Mouse (Mus musculus): ENCODE measurements around the gene Dnah9. TPM values are rescaled to one million over a fixed set of nuclear protein-coding genes. Genes with fewer than 3 reads are reported as not detected.
A peak's percentile ranks its signal among the peaks of the same experiment; 100 is the strongest.

Dnah9 gene
- polyA plus RNA-seq, 1 experiment from 2014 or later: 0.19 TPM

DNA sequence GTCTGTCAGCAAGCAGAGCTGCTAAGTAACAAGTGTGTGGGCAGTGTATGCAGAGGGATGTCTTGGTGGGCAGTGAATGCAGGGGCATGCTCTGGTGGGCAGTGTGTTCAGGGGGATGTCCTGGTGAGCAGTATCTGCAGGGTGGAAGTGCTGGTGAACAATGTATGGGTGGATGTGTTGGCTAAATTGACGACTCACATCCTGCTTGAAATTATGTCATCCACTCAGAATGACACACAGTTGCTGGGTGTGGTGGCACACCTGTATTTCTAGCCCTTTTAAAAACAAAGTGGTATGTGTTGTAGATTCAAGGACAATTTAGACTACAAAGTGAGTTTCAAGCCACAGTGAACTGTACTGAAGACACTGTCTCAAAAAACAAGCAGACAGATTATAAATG, 350.2 kb downstream of the Dnah9 start:
- Histone ChIP-seq H3K9ac (ENCODE audit: low read depth, low read length) (no peak overlapping the region), H3K4me3 (ENCODE audit: low read length) (no peak overlapping the region), H3K4me1 (ENCODE audit: control insufficient read depth, insufficient read depth, low read length) (no peaks in the 10 kb centered on the region), H3K27ac (ENCODE audit: low read depth, low read length) (no peak overlapping the region), H3K27me3 (ENCODE audit: control insufficient read depth, insufficient read depth, low read length) (no peaks in the 10 kb centered on the region), H3K36me3 (ENCODE audit: control insufficient read depth, insufficient read depth, low read length) (peaks cover 44% of the 10 kb centered on the region), H3K9me3 (ENCODE audit: control insufficient read depth, low read length) (no peaks in the 10 kb centered on the region), H3K4me2 (replicated peaks; ENCODE audit: low read depth, low read length) (no peak overlapping the region)
- ATAC-seq (ENCODE audit: low FRiP score, low TSS enrichment): no peak
- 73% methylated on average over 1 of the region's 1 CpGs for WGBS

DNA sequence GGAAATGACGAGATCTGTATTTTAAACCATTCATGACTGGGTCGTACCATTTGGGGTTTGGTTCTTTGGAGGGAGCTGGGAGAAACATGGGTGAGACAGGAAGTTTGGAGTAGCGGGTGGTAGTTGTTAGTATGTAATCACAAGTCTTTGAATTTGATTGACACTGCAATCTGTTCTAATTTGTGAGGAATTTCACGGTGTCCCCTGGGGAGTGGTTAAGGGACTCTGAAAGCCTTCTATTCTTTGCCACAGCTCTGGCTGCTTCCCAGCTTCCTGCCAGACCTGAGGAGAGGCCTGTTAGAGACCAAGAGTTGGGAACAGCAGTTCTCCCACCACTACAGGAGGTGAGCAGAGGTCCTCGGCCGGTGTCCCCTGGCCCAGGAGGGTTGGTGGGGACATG, 352.1 kb downstream of the Dnah9 start:
- H3K27ac ChIP-seq (ENCODE audit: low read depth, low read length): no peak overlapping the region
- H3K4me2 ChIP-seq (replicated peaks; ENCODE audit: low read depth, low read length): no peak overlapping the region
- H3K36me3 ChIP-seq (ENCODE audit: control insufficient read depth, insufficient read depth, low read length): peaks cover 34% of the 10 kb centered on the region
- H3K27me3 ChIP-seq (ENCODE audit: control insufficient read depth, insufficient read depth, low read length): no peaks in the 10 kb centered on the region
- H3K9me3 ChIP-seq (ENCODE audit: control insufficient read depth, low read length): no peaks in the 10 kb centered on the region
- no peak overlapping the region for H3K9ac ChIP-seq (ENCODE audit: low read depth, low read length)
- no peaks in the 10 kb centered on the region for H3K4me1 ChIP-seq (ENCODE audit: control insufficient read depth, insufficient read depth, low read length)
- no peak overlapping the region for H3K4me3 ChIP-seq (ENCODE audit: low read length)
- 66% methylated on average over 6 of the region's 6 CpGs for WGBS
- ATAC-seq (ENCODE audit: low FRiP score, low TSS enrichment): no peak

DNA sequence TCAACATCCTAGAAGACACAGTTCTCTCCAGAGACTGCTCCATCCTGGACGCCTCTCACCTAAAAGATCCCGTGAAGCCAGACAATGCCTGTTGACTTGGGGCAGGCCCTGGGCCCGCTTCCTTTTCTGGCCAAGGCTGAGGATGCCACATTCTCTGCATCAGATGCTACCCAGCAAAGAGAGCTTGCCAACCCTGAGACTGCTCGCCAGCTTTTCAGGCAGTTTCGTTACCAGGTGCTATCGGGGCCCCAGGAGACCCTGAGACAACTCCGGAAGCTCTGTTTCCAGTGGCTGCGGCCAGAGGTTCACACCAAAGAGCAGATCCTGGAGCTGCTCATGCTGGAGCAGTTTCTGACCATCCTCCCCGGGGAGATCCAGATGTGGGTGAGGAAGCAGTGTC, 354.0 kb downstream of the Dnah9 start:
- Histone ChIP-seq H3K9me3 (ENCODE audit: control insufficient read depth, low read length) (no peaks in the 10 kb centered on the region), H3K4me2 (replicated peaks; ENCODE audit: low read depth, low read length) (no peak overlapping the region), H3K27me3 (ENCODE audit: control insufficient read depth, insufficient read depth, low read length) (no peaks in the 10 kb centered on the region), H3K36me3 (ENCODE audit: control insufficient read depth, insufficient read depth, low read length) (peaks cover 34% of the 10 kb centered on the region), H3K4me3 (ENCODE audit: low read length) (no peak overlapping the region), H3K9ac (ENCODE audit: low read depth, low read length) (no peak overlapping the region), H3K4me1 (ENCODE audit: control insufficient read depth, insufficient read depth, low read length) (no peaks in the 10 kb centered on the region), H3K27ac (ENCODE audit: low read depth, low read length) (no peak overlapping the region)
- WGBS: 92% methylated on average over 9 of the region's 9 CpGs
- ATAC-seq (ENCODE audit: low FRiP score, low TSS enrichment): no peak

DNA sequence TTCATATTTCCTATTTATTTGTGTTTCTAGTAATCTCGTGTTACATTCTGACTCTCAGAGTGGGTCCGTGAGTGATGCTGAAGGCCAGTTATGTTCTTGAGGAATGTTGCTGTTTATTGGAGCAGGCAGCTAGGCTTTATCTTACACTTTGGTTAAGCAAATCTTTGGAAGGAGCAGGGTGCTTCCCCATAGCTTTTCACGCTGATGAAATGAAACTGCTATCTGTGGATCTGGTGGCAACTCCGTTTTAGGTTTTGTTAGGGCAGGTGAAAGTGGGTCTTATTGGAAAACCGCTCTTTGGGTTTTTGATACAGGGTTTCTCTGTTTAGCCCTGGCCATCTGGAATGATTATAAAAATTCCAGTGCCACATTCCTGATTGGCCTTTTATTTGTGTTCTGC, 356.3 kb downstream of the Dnah9 start:
- Histone ChIP-seq H3K27ac (ENCODE audit: low read depth, low read length) (no peak overlapping the region), H3K4me2 (replicated peaks; ENCODE audit: low read depth, low read length) (no peak overlapping the region), H3K27me3 (ENCODE audit: control insufficient read depth, insufficient read depth, low read length) (no peaks in the 10 kb centered on the region), H3K9ac (ENCODE audit: low read depth, low read length) (no peak overlapping the region), H3K4me1 (ENCODE audit: control insufficient read depth, insufficient read depth, low read length) (0 out of 2 replicates have a peak, but pooled peaks cover 6% of the 10 kb centered on the region), H3K4me3 (ENCODE audit: low read length) (no peak overlapping the region), H3K9me3 (ENCODE audit: control insufficient read depth, low read length) (no peaks in the 10 kb centered on the region), H3K36me3 (ENCODE audit: control insufficient read depth, insufficient read depth, low read length) (peaks cover 25% of the 10 kb centered on the region)
- 52% methylated on average over 5 of the region's 5 CpGs for WGBS
- no peak for ATAC-seq (ENCODE audit: low FRiP score, low TSS enrichment)

DNA sequence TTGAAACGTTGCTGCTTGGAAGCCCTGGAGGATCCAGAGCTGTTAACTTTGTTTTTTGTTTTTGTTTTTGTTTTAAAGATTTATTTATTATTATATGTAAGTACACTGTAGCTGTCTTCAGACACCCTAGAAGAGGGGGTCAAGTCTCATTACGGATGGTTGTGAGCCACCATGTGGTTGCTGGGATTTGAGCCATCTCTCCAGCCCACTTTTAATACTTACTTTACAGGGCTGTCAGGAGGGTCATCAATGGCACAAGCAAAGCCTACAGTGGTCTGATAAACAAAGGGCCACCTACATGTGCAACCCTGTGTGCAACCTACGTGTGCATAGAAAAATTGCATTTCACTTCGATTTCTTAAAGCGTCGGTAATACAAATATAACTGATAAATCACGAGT, 360.8 kb downstream of the Dnah9 start:
- Histone ChIP-seq H3K4me2 (replicated peaks; ENCODE audit: low read depth, low read length) (peak overlapping the region; percentile 79), H3K4me1 (ENCODE audit: control insufficient read depth, insufficient read depth, low read length) (0 out of 2 replicates have a peak, but pooled peaks cover 6% of the 10 kb centered on the region), H3K36me3 (ENCODE audit: control insufficient read depth, insufficient read depth, low read length) (no peaks in the 10 kb centered on the region), H3K27me3 (ENCODE audit: control insufficient read depth, insufficient read depth, low read length) (no peaks in the 10 kb centered on the region), H3K4me3 (ENCODE audit: low read length) (peak overlapping the region; percentile 78), H3K27ac (ENCODE audit: low read depth, low read length) (no peak overlapping the region), H3K9ac (ENCODE audit: low read depth, low read length) (peak overlapping the region; percentile 79), H3K9me3 (ENCODE audit: control insufficient read depth, low read length) (no peaks in the 10 kb centered on the region)
- ATAC-seq (ENCODE audit: low FRiP score, low TSS enrichment): no peak
- 47% methylated on average over 7 of the region's 7 CpGs for WGBS

DNA sequence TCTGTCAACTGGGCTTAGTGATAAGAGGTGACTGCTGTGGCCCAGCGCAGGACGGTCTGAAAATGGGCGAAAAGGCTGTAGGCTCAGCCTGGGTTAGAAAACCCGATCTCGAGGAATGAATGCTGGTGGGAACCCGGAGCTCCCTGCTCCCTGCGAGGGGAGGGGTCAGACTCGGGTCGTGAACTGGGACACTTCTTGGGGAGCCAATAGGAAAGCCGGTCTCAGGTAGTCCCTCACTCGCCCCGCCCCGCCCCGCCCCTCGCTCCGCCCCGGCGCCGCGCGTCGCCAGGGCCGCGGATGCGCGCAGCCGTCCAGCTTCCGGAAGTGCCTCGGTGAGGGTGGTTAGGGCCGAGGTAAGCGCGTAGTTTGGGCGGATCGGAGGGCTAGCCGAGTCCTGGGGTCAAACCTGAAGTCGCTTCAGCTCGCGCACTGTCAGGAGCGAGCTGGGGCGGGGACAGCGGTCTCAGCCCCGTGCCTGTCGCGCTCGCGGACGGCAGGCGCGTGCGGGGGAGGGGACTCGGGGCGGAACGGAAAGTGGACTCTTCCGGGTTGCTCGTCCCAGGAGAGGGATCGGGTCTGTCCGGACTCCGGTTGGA, 361.3 kb downstream of the Dnah9 start, which contains the start of gene Zkscan6:
Gene Zkscan6 (plus strand): TSS at position 267 of the 596 bp plus-strand sequence.
- peak; percentile 97 for ATAC-seq (ENCODE audit: low FRiP score, low TSS enrichment)
- Histone ChIP-seq H3K27me3 (ENCODE audit: control insufficient read depth, insufficient read depth, low read length) (no peaks in the 10 kb centered on the region), H3K9me3 (ENCODE audit: control insufficient read depth, low read length) (no peaks in the 10 kb centered on the region), H3K4me1 (ENCODE audit: control insufficient read depth, insufficient read depth, low read length) (0 out of 2 replicates have a peak, but pooled peaks cover 6% of the 10 kb centered on the region), H3K4me2 (replicated peaks; ENCODE audit: low read depth, low read length) (peak within 1 kb of the TSS; percentile 79), H3K4me3 (ENCODE audit: low read length) (peak within 1 kb of the TSS; percentile 78), H3K36me3 (ENCODE audit: control insufficient read depth, insufficient read depth, low read length) (no peaks in the 10 kb centered on the region), H3K27ac (ENCODE audit: low read depth, low read length) (peak within 1 kb of the TSS; percentile 87), H3K9ac (ENCODE audit: low read depth, low read length) (peak within 1 kb of the TSS; percentile 79)
- under 1% methylated on average over 58 of the region's 58 CpGs for WGBS

DNA sequence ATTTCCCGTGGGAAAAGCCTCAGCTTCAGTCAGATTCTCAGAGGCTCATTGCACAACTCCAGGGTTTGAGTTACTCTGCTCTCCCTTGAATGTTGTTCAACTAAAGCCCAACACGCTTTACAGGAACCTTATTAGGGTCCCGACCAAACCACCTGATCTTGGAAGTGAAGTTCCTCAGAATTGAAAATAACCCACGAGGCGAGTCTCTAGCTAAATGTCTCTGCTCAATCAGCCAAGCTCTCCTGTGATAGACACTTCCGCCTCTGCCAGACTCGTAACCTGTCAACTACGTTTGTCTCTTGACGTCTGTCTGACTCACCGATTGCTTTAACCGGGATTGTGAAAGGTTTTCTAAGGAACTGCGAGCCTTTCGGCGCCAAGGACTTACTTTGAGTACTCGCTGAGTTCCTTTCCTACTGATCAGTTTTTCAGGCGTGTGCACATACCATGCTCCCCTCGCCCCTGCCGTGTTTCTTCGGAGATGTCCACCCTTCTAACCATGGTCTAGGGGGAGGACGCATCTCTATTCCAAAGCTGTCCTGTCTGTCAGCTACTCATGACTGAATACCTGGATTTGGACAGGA, 361.9 kb downstream of the Dnah9 start:
- Histone ChIP-seq H3K27me3 (ENCODE audit: control insufficient read depth, insufficient read depth, low read length) (no peaks in the 10 kb centered on the region), H3K4me2 (replicated peaks; ENCODE audit: low read depth, low read length) (peak overlapping the region; percentile 79), H3K4me3 (ENCODE audit: low read length) (peak overlapping the region; percentile 78), H3K9me3 (ENCODE audit: control insufficient read depth, low read length) (no peaks in the 10 kb centered on the region), H3K36me3 (ENCODE audit: control insufficient read depth, insufficient read depth, low read length) (no peaks in the 10 kb centered on the region), H3K9ac (ENCODE audit: low read depth, low read length) (peak overlapping the region; percentile 79), H3K27ac (ENCODE audit: low read depth, low read length) (0 out of 2 replicates have a peak overlapping the region, but pooled peaks have one; percentile 31), H3K4me1 (ENCODE audit: control insufficient read depth, insufficient read depth, low read length) (0 out of 2 replicates have a peak, but pooled peaks cover 6% of the 10 kb centered on the region)
- WGBS: 2% methylated on average over 20 of the region's 20 CpGs
- ATAC-seq (ENCODE audit: low FRiP score, low TSS enrichment): peak; percentile 65; the same call in 1 of the 2 replicates

DNA sequence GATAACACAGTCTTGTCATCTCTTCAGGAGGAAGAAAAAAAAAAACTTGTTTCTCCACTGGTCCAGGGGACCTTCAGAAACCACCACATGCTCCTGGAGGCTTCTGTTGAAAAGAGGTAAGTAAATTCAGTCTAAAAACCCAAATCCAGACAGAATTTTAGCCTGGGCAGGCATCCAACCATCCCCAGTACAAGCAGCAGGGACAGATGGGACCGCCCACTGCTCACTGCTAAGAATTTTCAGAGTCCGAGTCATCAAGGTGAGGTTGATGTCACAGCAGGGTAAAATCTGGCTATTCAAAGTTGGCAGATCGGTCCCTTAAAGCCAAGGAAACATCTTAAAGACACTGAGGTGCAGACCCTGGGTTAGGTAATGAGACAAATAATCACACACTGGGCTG, 366.5 kb downstream of the Dnah9 start:
- Histone ChIP-seq H3K9me3 (ENCODE audit: control insufficient read depth, low read length) (no peaks in the 10 kb centered on the region), H3K4me2 (replicated peaks; ENCODE audit: low read depth, low read length) (no peak overlapping the region), H3K4me1 (ENCODE audit: control insufficient read depth, insufficient read depth, low read length) (no peaks in the 10 kb centered on the region), H3K27ac (ENCODE audit: low read depth, low read length) (no peak overlapping the region), H3K4me3 (ENCODE audit: low read length) (no peak overlapping the region), H3K27me3 (ENCODE audit: control insufficient read depth, insufficient read depth, low read length) (no peaks in the 10 kb centered on the region), H3K36me3 (ENCODE audit: control insufficient read depth, insufficient read depth, low read length) (no peaks in the 10 kb centered on the region), H3K9ac (ENCODE audit: low read depth, low read length) (no peak overlapping the region)
- WGBS: 57% methylated on average over 3 of the region's 3 CpGs
- no peak for ATAC-seq (ENCODE audit: low FRiP score, low TSS enrichment)

DNA sequence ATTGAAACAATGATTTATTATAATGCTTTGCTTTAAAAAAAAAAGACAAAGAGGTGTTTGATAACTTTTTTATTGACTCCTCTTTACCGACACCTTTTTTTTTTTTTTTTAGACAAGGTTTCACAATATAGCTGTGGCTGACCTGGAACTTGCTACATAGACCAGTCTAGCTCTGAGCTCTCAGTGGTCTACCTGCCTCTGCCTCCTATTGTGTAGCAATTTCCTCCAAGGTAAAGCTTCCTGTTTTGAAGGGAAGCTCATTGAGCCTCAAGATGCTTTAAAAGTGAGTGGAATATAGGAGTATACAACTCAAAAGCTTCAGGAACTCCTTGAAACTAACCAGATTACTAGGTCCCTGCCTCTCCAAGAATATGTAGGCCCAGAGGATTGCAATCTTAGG, 372.5 kb downstream of the Dnah9 start:
- Histone ChIP-seq H3K9ac (ENCODE audit: low read depth, low read length) (no peak overlapping the region), H3K4me3 (ENCODE audit: low read length) (no peak overlapping the region), H3K4me1 (ENCODE audit: control insufficient read depth, insufficient read depth, low read length) (no peaks in the 10 kb centered on the region), H3K27me3 (ENCODE audit: control insufficient read depth, insufficient read depth, low read length) (no peaks in the 10 kb centered on the region), H3K36me3 (ENCODE audit: control insufficient read depth, insufficient read depth, low read length) (no peaks in the 10 kb centered on the region), H3K27ac (ENCODE audit: low read depth, low read length) (no peak overlapping the region), H3K9me3 (ENCODE audit: control insufficient read depth, low read length) (no peaks in the 10 kb centered on the region), H3K4me2 (replicated peaks; ENCODE audit: low read depth, low read length) (no peak overlapping the region)
- WGBS: 88% methylated on average over 1 of the region's 1 CpGs
- ATAC-seq (ENCODE audit: low FRiP score, low TSS enrichment): no peak
